Mouse (Mus musculus): ENCODE measurements around the gene Ncoa7.

Ncoa7 gene

GRCm38 (mm10) chr10:30802681-30803586 lies at the start of gene Ncoa7:
Ncoa7 (minus strand) TSS chr10:30803326.
- peak; percentile 69 to 74 for DNase-seq (ENCODE audit: low spot score in 2 of 2)

GRCm38 (mm10) chr10:30845101-30845825 lies 42.1 kb upstream of the Ncoa7 start:
- no peak for DNase-seq (ENCODE audit: low spot score in 2 of 2)

GRCm38 (mm10) chr10:30844191-30845010 lies 41.3 kb upstream of the Ncoa7 start:
- no peak for DNase-seq (ENCODE audit: low spot score in 2 of 2)

GRCm38 (mm10) chr10:30843438-30844190 lies 40.5 kb upstream of the Ncoa7 start:
- no peak for DNase-seq (ENCODE audit: low spot score in 2 of 2)

GRCm38 (mm10) chr10:30842643-30843437 lies 39.7 kb upstream of the Ncoa7 start, which contains the start of gene Hey2:
Hey2 (minus strand) TSS chr10:30842801.
- peak; percentile 97 for DNase-seq (ENCODE audit: low spot score in 2 of 2)

GRCm38 (mm10) chr10:30842228-30842627 lies 39.1 kb upstream of the Ncoa7 start:
- DNase-seq (ENCODE audit: low spot score in 2 of 2), result no peak

- DNase-seq (ENCODE audit: low spot score in 2 of 2), result no peak
Observed at GRCm38 (mm10) chr10:30840824-30841223, 37.7 kb upstream of the Ncoa7 start.

GRCm38 (mm10) chr10:30838188-30838587 lies 35.1 kb upstream of the Ncoa7 start:
- no peak for DNase-seq (ENCODE audit: low spot score in 2 of 2)

GRCm38 (mm10) chr10:30825049-30825448 lies 21.9 kb upstream of the Ncoa7 start:
- DNase-seq (ENCODE audit: low spot score in 2 of 2), result no peak

GRCm38 (mm10) chr10:30810967-30811293 lies 7.8 kb upstream of the Ncoa7 start:
- DNase-seq (ENCODE audit: low spot score in 2 of 2), result peak; percentile 69 to 73

GRCm38 (mm10) chr10:30810247-30810966 lies 7.3 kb upstream of the Ncoa7 start:
- peak in 1 of 2 experiments; percentile 68 for DNase-seq (ENCODE audit: low spot score in 2 of 2)

- DNase-seq (ENCODE audit: low spot score in 2 of 2), result no peak
Observed at GRCm38 (mm10) chr10:30803587-30804253, 594 bp upstream of the Ncoa7 start.

GRCm38 (mm10) chr10:30802033-30802432 lies 1.1 kb downstream of the Ncoa7 start:
- DNase-seq (ENCODE audit: low spot score in 2 of 2), result peak in 1 of 2 experiments; percentile 1

GRCm38 (mm10) chr10:30799713-30800450 lies 3.2 kb downstream of the Ncoa7 start:
- no peak for DNase-seq (ENCODE audit: low spot score in 2 of 2)

GRCm38 (mm10) chr10:30796469-30797261 lies 6.5 kb downstream of the Ncoa7 start:
- no peak for DNase-seq (ENCODE audit: low spot score in 2 of 2)

- no peak for DNase-seq (ENCODE audit: low spot score in 2 of 2)
Observed at GRCm38 (mm10) chr10:30791016-30791415, 12.1 kb downstream of the Ncoa7 start.

GRCm38 (mm10) chr10:30789521-30789920 lies 13.6 kb downstream of the Ncoa7 start:
- DNase-seq (ENCODE audit: low spot score in 2 of 2), result no peak

- DNase-seq (ENCODE audit: low spot score in 2 of 2), result no peak
Observed at GRCm38 (mm10) chr10:30788340-30788721, 14.8 kb downstream of the Ncoa7 start.

All from urinary bladder, postnatal 36 days (tissue).